Comparison of ENCODE assay signal across 19 mouse cellular contexts in the genomic region with DNA sequence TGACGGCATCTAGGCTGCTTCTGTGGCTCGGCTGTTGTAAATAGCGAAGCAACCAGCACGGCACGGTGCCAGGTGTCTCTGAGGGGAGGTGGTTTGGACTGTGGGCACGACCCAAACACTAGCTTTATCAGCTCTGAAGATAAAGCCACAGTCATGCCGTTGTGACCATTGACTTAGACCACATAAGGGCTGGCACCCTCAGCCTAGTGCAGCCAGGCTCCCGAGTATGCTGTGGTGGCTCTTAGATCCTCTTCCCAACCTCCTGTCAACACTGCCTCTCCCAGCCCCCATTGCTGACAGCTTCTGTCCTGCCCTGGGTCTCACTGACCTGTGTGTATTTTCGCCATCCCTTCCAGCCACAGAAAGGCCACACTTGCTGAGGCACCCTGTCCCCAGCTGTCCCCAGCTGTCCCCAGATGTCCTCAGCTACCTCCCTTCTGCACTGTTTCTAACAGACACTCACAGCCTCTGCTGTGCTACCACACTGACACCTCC.
DNase-seq lines count a peak whose midpoint lies in the region; ATAC-seq and TF ChIP-seq lines count a peak whose summit lies in the region.
"Had no signal": no experiment of that assay in that cellular context is flagged by ENCODE, and none has a peak within 500 bp of the region (broad histone marks: within the 10 kb centered on the region; RNA-seq: fewer than 3 reads in every experiment).

No protein-coding gene starts in this region.

- 30% methylated on average over 9 of the region's 9 CpGs for WGBS in heart, embryonic 11.5 days (ENCODE audit: insufficient replicate concordance)
- WGBS in forebrain, postnatal 0 days: 78% methylated on average over 9 of the region's 9 CpGs

- no peak for TF ChIP-seq CTCF in forebrain, postnatal 0 days (IDR thresholded peaks at IDR 0.05; ENCODE audit: low read depth)

- H3K9me3 ChIP-seq in heart, embryonic 11.5 days (replicated peaks; ENCODE audit: control insufficient read depth, low read length): no peaks in the 10 kb centered on the region
- H3K9me3 ChIP-seq in forebrain, postnatal 0 days (ENCODE audit: low read length): no peaks in the 10 kb centered on the region
- H3K9me3 ChIP-seq: embryonic facial prominence, embryonic 15.5 days; forebrain, embryonic 12.5 days; neural tube, embryonic 15.5 days had no signal

- H3K27ac ChIP-seq in heart, embryonic 11.5 days (ENCODE audit: low read depth, low read length): no peak overlapping the region
- H3K27ac ChIP-seq in forebrain, postnatal 0 days (ENCODE audit: low read depth, low read length): no peak overlapping the region
- H3K27ac ChIP-seq: embryonic facial prominence, embryonic 15.5 days; forebrain, embryonic 12.5 days; hindbrain, postnatal 0 days; macrophage; neural tube, embryonic 15.5 days had no signal

- H3K4me1 ChIP-seq in heart, embryonic 11.5 days (ENCODE audit: control insufficient read depth, insufficient read depth, low read length): peaks cover 7% of the 10 kb centered on the region
- H3K4me1 ChIP-seq in forebrain, postnatal 0 days (ENCODE audit: insufficient read depth): no peaks in the 10 kb centered on the region
- H3K4me1 ChIP-seq: embryonic facial prominence, embryonic 15.5 days; forebrain, embryonic 12.5 days; neural tube, embryonic 15.5 days had no signal

- peak; percentile 46 for DNase-seq in thymus, postnatal 0 days (ENCODE audit: low spot score)
- DNase-seq in thymus, adult 18-20 months: no peak
- peak; percentile 36 for DNase-seq in heart, postnatal 25 days (ENCODE audit: low spot score)
- peak; percentile 25 to 39 for DNase-seq in thymus, postnatal 36 days
- DNase-seq in layer of hippocampus, adult 18-20 months (ENCODE audit: low spot score in 2 of 2): no peak
- DNase-seq in forebrain, postnatal 0 days: no peak
- DNase-seq in frontal cortex, postnatal 10 days (ENCODE audit: low spot score in 2 of 2): no peak
- DNase-seq: cerebellum, adult 11 months; gastrocnemius, postnatal 10 days; kidney, adult 8-10 months; liver; right cerebral cortex, adult 18-20 months had no signal

- H3K4me2 ChIP-seq in heart, embryonic 11.5 days: peak overlapping the region; percentile 45
- H3K4me2 ChIP-seq in forebrain, postnatal 0 days (ENCODE audit: low read depth): no peak overlapping the region
- H3K4me2 ChIP-seq: embryonic facial prominence, embryonic 15.5 days; forebrain, embryonic 12.5 days; neural tube, embryonic 15.5 days had no signal

- no peak overlapping the region for H3K4me3 ChIP-seq in heart, embryonic 11.5 days (ENCODE audit: low read depth, low read length)
- H3K4me3 ChIP-seq in forebrain, postnatal 0 days (ENCODE audit: low read depth, low read length): no peak overlapping the region
- H3K4me3 ChIP-seq: embryonic facial prominence, embryonic 15.5 days; forebrain, embryonic 12.5 days; neural tube, embryonic 15.5 days had no signal

- peak; percentile 46; the same call in 1 of the 2 replicates for ATAC-seq in heart, embryonic 11.5 days (replicated peaks; ENCODE audit: insufficient number of reproducible peaks, low FRiP score, low TSS enrichment)
- ATAC-seq in forebrain, postnatal 0 days: no peak
- ATAC-seq: hindbrain, postnatal 0 days; Patski had no signal

- no peaks in the 10 kb centered on the region for H3K36me3 ChIP-seq in heart, embryonic 11.5 days (ENCODE audit: control insufficient read depth, insufficient read depth, low read length)
- H3K36me3 ChIP-seq in forebrain, postnatal 0 days (ENCODE audit: insufficient read depth): no peaks in the 10 kb centered on the region
- H3K36me3 ChIP-seq: embryonic facial prominence, embryonic 15.5 days; forebrain, embryonic 12.5 days; neural tube, embryonic 15.5 days had no signal

- no peaks in the 10 kb centered on the region for H3K27me3 ChIP-seq in heart, embryonic 11.5 days (ENCODE audit: control insufficient read depth, insufficient read depth, low read length)
- no peaks in the 10 kb centered on the region for H3K27me3 ChIP-seq in forebrain, postnatal 0 days (ENCODE audit: insufficient read depth, low read length)
- H3K27me3 ChIP-seq: embryonic facial prominence, embryonic 15.5 days; forebrain, embryonic 12.5 days; neural tube, embryonic 15.5 days; Patski had no signal

- H3K9ac ChIP-seq in heart, embryonic 11.5 days (ENCODE audit: low read depth, low read length): 0 out of 2 replicates have a peak overlapping the region, but pooled peaks have one; percentile 39
- H3K9ac ChIP-seq in forebrain, postnatal 0 days: no peak overlapping the region
- H3K9ac ChIP-seq: embryonic facial prominence, embryonic 15.5 days; forebrain, embryonic 12.5 days; neural tube, embryonic 15.5 days had no signal

- intact Hi-C loops in heart, postnatal 25 days (cut with DNase I): no loop called here

Comparison
In these comparisons a context has a peak if more than half of its experiments do, and no peak if none do; other contexts are left out.
1. DNase-seq: peak in thymus, postnatal 0 days (single experiment), heart, postnatal 25 days (single experiment) and thymus, postnatal 36 days (2 of 2); none in thymus, adult 18-20 months (0 of 2), layer of hippocampus, adult 18-20 months (0 of 2), forebrain, postnatal 0 days (single experiment) and frontal cortex, postnatal 10 days (0 of 2).